Mouse (Mus musculus): ENCODE data around the gene Paqr8. TPM values are rescaled to one million over a fixed set of nuclear protein-coding genes. Genes with fewer than 3 reads are reported as not detected.
"Not testable (repeated sequence)": the region's sequence is repeated elsewhere in the genome, so short reads cannot be mapped to it uniquely, and the experiment has no call there.

Gene Paqr8
- total RNA-seq, 1 experiment from 2014 or later, result 27.5 TPM

- no peak for DNase-seq
Measured at GRCm38 (mm10) chr1:20908541-20908940, 18.1 kb downstream of the Paqr8 start.

- DNase-seq, result no peak
Measured at GRCm38 (mm10) chr1:20912115-20912514, 21.7 kb downstream of the Paqr8 start.

- peak; percentile 16 for DNase-seq
Measured at GRCm38 (mm10) chr1:20912527-20913171, 22.2 kb downstream of the Paqr8 start.

- DNase-seq, result no peak
Measured at GRCm38 (mm10) chr1:20914769-20915168, 24.4 kb downstream of the Paqr8 start.

GRCm38 (mm10) chr1:20915608-20916007, 25.2 kb downstream of the Paqr8 start:
- peak; percentile 36 for DNase-seq

- DNase-seq, result peak; percentile 66
Measured at GRCm38 (mm10) chr1:20917496-20918050, 27.2 kb downstream of the Paqr8 start.

- no peak for DNase-seq
Measured at GRCm38 (mm10) chr1:20919728-20920127, 29.3 kb downstream of the Paqr8 start.

- peak; percentile 22 for DNase-seq
Measured at GRCm38 (mm10) chr1:20921081-20921528, 30.7 kb downstream of the Paqr8 start.

GRCm38 (mm10) chr1:20922612-20923399, 32.4 kb downstream of the Paqr8 start:
- no peak for DNase-seq

GRCm38 (mm10) chr1:20925324-20925723, 34.9 kb downstream of the Paqr8 start:
- DNase-seq, result not testable (repeated sequence)

GRCm38 (mm10) chr1:20925926-20926325, 35.5 kb downstream of the Paqr8 start:
- DNase-seq, result no peak

- DNase-seq, result no peak
Measured at GRCm38 (mm10) chr1:20926376-20926775, 36.0 kb downstream of the Paqr8 start.

- no peak for DNase-seq
Measured at GRCm38 (mm10) chr1:20928487-20928886, 38.1 kb downstream of the Paqr8 start.

- peak; percentile 77 for DNase-seq
Measured at GRCm38 (mm10) chr1:20933457-20933856, 43.1 kb downstream of the Paqr8 start.

- DNase-seq, result peak; percentile 77
Measured at GRCm38 (mm10) chr1:20935106-20935505, 44.7 kb downstream of the Paqr8 start.

GRCm38 (mm10) chr1:20939046-20939445, 48.6 kb downstream of the Paqr8 start:
- DNase-seq, result peak; percentile 72

- DNase-seq, result peak; percentile 58
Measured at GRCm38 (mm10) chr1:20940151-20940550, 49.7 kb downstream of the Paqr8 start.

GRCm38 (mm10) chr1:20941322-20941721, 50.9 kb downstream of the Paqr8 start:
- DNase-seq, result no peak

GRCm38 (mm10) chr1:20941857-20942256, 51.5 kb downstream of the Paqr8 start:
- DNase-seq, result no peak

GRCm38 (mm10) chr1:20943016-20943415, 52.6 kb downstream of the Paqr8 start:
- DNase-seq, result no peak

GRCm38 (mm10) chr1:20951300-20951763, 60.9 kb downstream of the Paqr8 start, which contains the start of gene Efhc1:
TSS of gene Efhc1 (plus strand) at chr1:20951626.
- peak; percentile 97 for DNase-seq

GRCm38 (mm10) chr1:20951799-20952198, 61.4 kb downstream of the Paqr8 start:
- DNase-seq, result no peak

GRCm38 (mm10) chr1:20954876-20955275, 64.5 kb downstream of the Paqr8 start:
- no peak for DNase-seq
